Mouse (Mus musculus): ENCODE results near the gene Zfp207. TPM values are rescaled to one million over a fixed set of nuclear protein-coding genes. Genes with fewer than 3 reads are reported as not detected.
"Not testable (repeated sequence)": the region's sequence is repeated elsewhere in the genome, so short reads cannot be mapped to it uniquely, and the experiment has no call there.

Zfp207 gene
- 164 and 175 TPM in 2 replicates for polyA plus RNA-seq (2015; fragmentation: Nextera tagmentation; extraction: Ambion mirVana)

- peaks cover 14% of the 10 kb centered on the region for H3K36me3 ChIP-seq
- H3K4me1 ChIP-seq (replicated peaks) = peaks cover 43% of the 10 kb centered on the region
- peak within 1 kb of the TSS; percentile 97 for H3K4me3 ChIP-seq
- H3K27me3 ChIP-seq = no peaks in the 10 kb centered on the region
- peak within 1 kb of the TSS; percentile 96 for H3K9ac ChIP-seq
- peak; percentile 96 for ATAC-seq (ENCODE audit: low FRiP score, low read depth)
- under 1% methylated on average over 33 of the region's 33 CpGs for WGBS
- H3K27ac ChIP-seq (replicated peaks) = peak within 1 kb of the TSS; percentile 87
- no peaks in the 10 kb centered on the region for H3K9me3 ChIP-seq
- peak within 1 kb of the TSS; percentile 93 for H3K4me2 ChIP-seq
Observed at GRCm38 (mm10) chr11:80383019-80383625, at the start of gene Zfp207. Gene Zfp207, plus strand, starts transcription at chr11:80383279.

DNA sequence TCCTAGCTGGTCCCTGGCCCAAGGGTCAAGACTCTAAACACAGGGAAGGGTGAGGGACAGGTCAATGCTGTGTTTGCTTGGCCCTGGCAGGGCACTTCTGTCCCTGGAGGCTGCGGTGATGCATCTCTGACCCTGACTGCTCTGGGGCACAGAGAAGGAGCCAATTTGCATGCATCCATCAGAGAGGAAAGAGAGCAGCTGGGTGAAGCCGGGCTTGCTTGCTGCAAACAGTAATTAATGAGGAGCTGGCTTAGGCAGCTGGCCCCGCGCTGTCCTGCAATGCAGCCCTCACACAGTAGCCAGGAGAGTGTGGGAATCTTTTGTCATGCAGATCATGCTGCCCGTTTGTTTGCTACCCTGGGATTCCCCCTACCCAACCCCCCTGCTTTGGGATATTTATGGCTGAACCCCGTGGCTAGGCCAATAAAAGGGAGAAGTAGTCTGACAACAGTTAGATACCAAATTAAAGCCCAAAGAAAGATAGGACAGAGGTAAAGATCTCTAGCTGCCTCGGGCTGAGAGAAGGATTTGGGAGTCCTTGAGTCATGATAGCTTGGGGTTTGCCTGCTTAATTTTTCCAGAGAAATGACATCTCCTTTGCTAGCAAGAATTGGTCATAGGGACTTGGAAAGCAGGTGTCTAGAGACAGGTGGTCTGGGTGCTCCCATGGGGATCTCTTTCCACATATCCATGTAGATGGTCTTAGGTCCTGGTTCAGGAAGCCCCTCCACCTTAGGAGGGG lies 47.3 kb upstream of the Zfp207 start:
- ATAC-seq (ENCODE audit: low FRiP score, low read depth) = peak; percentile 72
- 3% methylated on average over 7 of the region's 7 CpGs for WGBS
- Histone ChIP-seq H3K27ac (replicated peaks) (peak overlapping the region; percentile 65), H3K36me3 (no peaks in the 10 kb centered on the region), H3K9ac (no peak overlapping the region), H3K4me2 (0 out of 2 replicates have a peak overlapping the region, but pooled peaks have one; percentile 7), H3K4me3 (no peak overlapping the region), H3K4me1 (replicated peaks) (peaks cover 18% of the 10 kb centered on the region), H3K27me3 (no peaks in the 10 kb centered on the region), H3K9me3 (no peaks in the 10 kb centered on the region)

DNA sequence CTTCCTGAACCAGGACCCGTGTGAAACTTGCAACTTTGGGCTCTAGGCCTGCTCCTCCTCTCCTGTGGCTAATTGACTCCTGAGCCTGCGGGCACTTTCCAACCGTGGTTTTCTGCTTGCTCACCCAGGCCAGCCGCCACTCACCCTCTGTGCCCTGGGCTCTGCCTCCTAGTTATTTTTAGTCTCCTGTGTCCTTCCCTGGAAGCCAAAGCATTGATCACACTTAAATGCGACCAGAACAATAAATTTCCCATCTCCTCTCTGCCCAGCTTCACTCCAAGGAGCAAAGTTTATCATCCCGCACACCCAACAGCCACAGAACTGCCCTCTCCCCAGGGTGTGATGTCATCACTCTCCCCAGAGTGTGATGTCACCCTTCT lies 46.7 kb upstream of the Zfp207 start:
- 10% methylated on average over 6 of the region's 6 CpGs for WGBS

GRCm38 (mm10) chr11:80342482-80342881 lies 40.6 kb upstream of the Zfp207 start:
- Histone ChIP-seq H3K4me2 (no peak overlapping the region), H3K9ac (no peak overlapping the region), H3K27me3 (no peaks in the 10 kb centered on the region), H3K4me3 (no peak overlapping the region), H3K27ac (replicated peaks) (0 out of 2 replicates have a peak overlapping the region, but pooled peaks have one; percentile 30), H3K4me1 (replicated peaks) (peaks cover 4% of the 10 kb centered on the region; the same call in 1 of the 2 replicates), H3K9me3 (no peaks in the 10 kb centered on the region), H3K36me3 (no peaks in the 10 kb centered on the region)
- no peak for ATAC-seq (ENCODE audit: low FRiP score, low read depth)
- 17% methylated on average over 2 of the region's 2 CpGs for WGBS

More for the DNA sequence above, 46.7 kb upstream of the Zfp207 start:
- no peak overlapping the region for H3K9ac ChIP-seq
- H3K4me1 ChIP-seq (replicated peaks) = peaks cover 18% of the 10 kb centered on the region
- peak overlapping the region; percentile 65; the same call in 1 of the 2 replicates for H3K27ac ChIP-seq (replicated peaks)
- H3K9me3 ChIP-seq = no peaks in the 10 kb centered on the region
- no peak overlapping the region for H3K4me2 ChIP-seq
- ATAC-seq (ENCODE audit: low FRiP score, low read depth) = no peak
- no peaks in the 10 kb centered on the region for H3K36me3 ChIP-seq
- H3K27me3 ChIP-seq = no peaks in the 10 kb centered on the region
- no peak overlapping the region for H3K4me3 ChIP-seq

DNA sequence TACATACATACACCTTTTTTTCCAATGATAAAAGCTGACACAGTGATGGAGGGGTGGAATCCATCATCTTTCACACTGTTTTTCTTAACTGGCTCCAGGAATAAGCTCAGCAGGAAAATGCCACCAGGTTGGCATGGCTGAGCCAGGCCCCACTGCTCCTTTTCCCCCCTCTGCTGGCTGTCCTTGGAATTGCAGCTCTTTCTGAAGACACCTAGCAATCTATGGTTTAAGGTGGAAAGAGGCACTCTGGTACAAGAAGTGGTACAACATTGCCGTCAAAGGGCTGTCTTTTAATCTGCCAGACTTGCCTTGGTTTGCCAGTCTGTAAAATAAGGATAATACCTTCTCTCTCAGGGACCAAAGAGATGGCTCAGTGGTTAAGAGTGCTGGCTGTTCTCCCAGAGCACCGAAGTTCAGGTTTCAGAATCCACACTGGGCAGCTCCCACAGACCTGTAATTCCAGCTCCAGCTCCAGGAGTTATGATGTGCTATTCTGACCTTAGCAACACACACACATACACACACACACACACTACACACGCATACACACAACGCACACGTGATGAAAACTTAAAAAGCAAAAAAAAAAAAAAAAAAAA lies 31.1 kb upstream of the Zfp207 start:
- Histone ChIP-seq H3K9ac (no peak overlapping the region), H3K4me1 (replicated peaks) (no peaks in the 10 kb centered on the region), H3K4me3 (no peak overlapping the region), H3K27me3 (no peaks in the 10 kb centered on the region), H3K36me3 (no peaks in the 10 kb centered on the region), H3K9me3 (no peaks in the 10 kb centered on the region), H3K27ac (replicated peaks) (no peak overlapping the region), H3K4me2 (no peak overlapping the region)
- 75% methylated on average over 5 of the region's 5 CpGs for WGBS
- peak; percentile 54; the same call in 1 of the 2 replicates for ATAC-seq (ENCODE audit: low FRiP score, low read depth)

DNA sequence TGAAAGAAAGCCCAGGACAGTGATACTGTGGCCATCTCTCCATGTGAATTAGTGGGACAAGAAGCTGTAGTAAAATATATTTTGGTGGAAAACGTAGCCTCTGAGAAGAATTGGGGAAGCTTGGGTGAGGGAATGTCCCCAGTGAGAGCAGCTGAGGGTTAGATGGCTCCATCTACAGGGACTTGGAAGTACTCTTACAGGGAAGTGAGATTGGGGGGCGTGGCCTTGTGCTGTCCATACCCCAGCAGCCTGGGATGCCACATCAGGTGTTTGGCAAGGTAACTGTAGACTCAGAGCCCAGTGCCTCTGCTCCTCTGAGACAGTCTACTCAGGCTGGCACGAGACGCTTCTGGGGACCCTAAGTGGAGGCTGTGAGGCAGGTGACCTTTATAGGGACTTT lies 28.2 kb upstream of the Zfp207 start:
- 27% methylated on average over 4 of the region's 4 CpGs for WGBS
- Histone ChIP-seq H3K27ac (replicated peaks) (no peak overlapping the region), H3K4me1 (replicated peaks) (no peaks in the 10 kb centered on the region), H3K4me3 (no peak overlapping the region), H3K36me3 (no peaks in the 10 kb centered on the region), H3K9ac (no peak overlapping the region), H3K27me3 (no peaks in the 10 kb centered on the region), H3K4me2 (no peak overlapping the region), H3K9me3 (no peaks in the 10 kb centered on the region)
- no peak for ATAC-seq (ENCODE audit: low FRiP score, low read depth)

GRCm38 (mm10) chr11:80368949-80369348 lies 14.1 kb upstream of the Zfp207 start:
- Histone ChIP-seq H3K9ac (no peak overlapping the region), H3K27me3 (no peaks in the 10 kb centered on the region), H3K27ac (replicated peaks) (no peak overlapping the region), H3K9me3 (no peaks in the 10 kb centered on the region), H3K36me3 (peaks cover 43% of the 10 kb centered on the region), H3K4me3 (no peak overlapping the region), H3K4me2 (no peak overlapping the region), H3K4me1 (replicated peaks) (no peaks in the 10 kb centered on the region)
- ATAC-seq (ENCODE audit: low FRiP score, low read depth) = no peak
- WGBS = 98% methylated on average over 1 of the region's 1 CpGs

- Histone ChIP-seq H3K9me3 (no peaks in the 10 kb centered on the region), H3K9ac (0 out of 2 replicates have a peak overlapping the region, but pooled peaks have one; percentile 97), H3K4me3 (peak overlapping the region; percentile 85; the same call in 1 of the 2 replicates), H3K27me3 (no peaks in the 10 kb centered on the region), H3K27ac (replicated peaks) (no peak overlapping the region), H3K4me2 (peak overlapping the region; percentile 90; the same call in 1 of the 2 replicates), H3K4me1 (replicated peaks) (peaks cover 19% of the 10 kb centered on the region), H3K36me3 (peaks cover 20% of the 10 kb centered on the region)
- ATAC-seq (ENCODE audit: low FRiP score, low read depth) = no peak
- 57% methylated on average over 4 of the region's 4 CpGs for WGBS
Observed at GRCm38 (mm10) chr11:80376651-80377050, 6.4 kb upstream of the Zfp207 start.

DNA sequence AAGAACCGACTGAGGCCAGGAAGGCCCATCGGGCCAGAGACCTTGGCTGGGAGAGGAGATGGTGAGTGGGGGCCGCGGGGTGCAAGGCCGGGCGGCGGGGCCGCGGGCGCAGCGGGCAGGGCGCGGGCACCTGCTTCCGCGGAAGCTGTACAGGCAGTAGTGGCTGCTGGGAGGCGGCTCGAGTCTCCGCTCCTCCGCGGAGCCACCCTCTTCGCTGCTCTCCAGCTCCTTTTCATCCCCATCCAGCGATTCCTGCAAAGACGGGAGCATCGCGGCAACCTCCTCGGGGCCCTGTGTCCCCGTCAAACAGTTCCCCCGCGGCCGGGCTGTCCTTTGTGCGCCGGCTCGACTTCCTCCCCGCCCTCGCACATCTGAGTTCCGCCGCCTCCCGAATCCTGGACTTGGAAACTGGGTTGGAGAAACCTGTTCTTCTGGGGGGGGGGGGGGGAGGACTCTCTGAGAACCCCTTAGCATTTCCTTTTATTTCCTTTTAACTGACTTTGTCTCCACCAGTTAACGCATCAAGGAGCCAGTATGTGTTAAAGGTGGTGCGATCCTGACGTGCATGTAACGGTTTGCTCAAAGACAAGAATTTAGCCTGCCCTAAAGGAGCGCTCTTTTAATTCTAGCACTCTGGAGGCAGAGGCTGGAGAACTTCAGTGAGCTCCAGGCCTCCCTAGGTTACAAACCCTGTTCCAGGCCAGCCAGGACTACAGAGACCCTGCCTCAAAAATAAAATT lies 5.2 kb upstream of the Zfp207 start, which contains the start of gene 5730455P16Rik:
TSS of gene 5730455P16Rik (minus strand) at position 323 of the 740 bp plus-strand sequence.
- H3K4me1 ChIP-seq (replicated peaks) = peaks cover 26% of the 10 kb centered on the region
- H3K9me3 ChIP-seq = no peaks in the 10 kb centered on the region
- peak within 1 kb of the TSS; percentile 90 for H3K4me2 ChIP-seq
- H3K9ac ChIP-seq = peak within 1 kb of the TSS; percentile 97
- no peaks in the 10 kb centered on the region for H3K27me3 ChIP-seq
- peak; percentile 86 for ATAC-seq (ENCODE audit: low FRiP score, low read depth)
- WGBS = 2% methylated on average over 37 of the region's 43 CpGs
- H3K4me3 ChIP-seq = peak within 1 kb of the TSS; percentile 85
- peak within 1 kb of the TSS; percentile 94 for H3K27ac ChIP-seq (replicated peaks)
- H3K36me3 ChIP-seq = peaks cover 18% of the 10 kb centered on the region

GRCm38 (mm10) chr11:80378452-80379068 lies 4.5 kb upstream of the Zfp207 start:
- not testable (repeated sequence) for H3K27me3 ChIP-seq; H3K9me3 ChIP-seq; ATAC-seq (ENCODE audit: low FRiP score, low read depth)
- peak overlapping the region; percentile 94 for H3K27ac ChIP-seq (replicated peaks)
- 63% methylated on average over 2 of the region's 2 CpGs for WGBS
- peak overlapping the region; percentile 85 for H3K4me3 ChIP-seq
- H3K9ac ChIP-seq = peak overlapping the region; percentile 97
- H3K4me1 ChIP-seq (replicated peaks) = peaks cover 26% of the 10 kb centered on the region
- H3K36me3 ChIP-seq = peaks cover 11% of the 10 kb centered on the region
- peak overlapping the region; percentile 90 for H3K4me2 ChIP-seq

DNA sequence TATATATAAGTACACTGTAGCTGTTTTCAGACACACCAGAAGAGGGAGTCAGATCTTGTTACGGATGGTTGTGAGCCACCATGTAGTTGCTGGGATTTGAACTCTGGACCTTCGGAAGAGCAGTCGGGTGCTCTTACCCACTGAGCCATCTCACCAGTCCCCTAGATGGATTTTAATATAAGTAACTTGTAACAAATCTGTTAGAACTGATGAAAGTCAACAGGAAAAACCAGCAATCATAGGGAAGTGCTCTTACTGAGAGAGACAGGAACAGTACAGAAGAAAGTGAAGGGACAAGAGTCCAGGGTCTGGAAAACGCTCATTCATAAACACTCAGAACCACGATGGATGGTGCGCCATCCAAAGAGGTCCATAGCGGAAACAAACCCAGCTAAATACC lies 3.9 kb upstream of the Zfp207 start:
- H3K4me1 ChIP-seq (replicated peaks) = peaks cover 26% of the 10 kb centered on the region
- H3K9me3 ChIP-seq; H3K36me3 ChIP-seq; H3K4me3 ChIP-seq; ATAC-seq (ENCODE audit: low FRiP score, low read depth); H3K9ac ChIP-seq; H3K27ac ChIP-seq (replicated peaks); H3K27me3 ChIP-seq; H3K4me2 ChIP-seq: not testable (repeated sequence)
- WGBS = 95% methylated on average over 7 of the region's 7 CpGs
